Mouse (Mus musculus): ENCODE measurements around the gene 9030612E09Rik.

DNA sequence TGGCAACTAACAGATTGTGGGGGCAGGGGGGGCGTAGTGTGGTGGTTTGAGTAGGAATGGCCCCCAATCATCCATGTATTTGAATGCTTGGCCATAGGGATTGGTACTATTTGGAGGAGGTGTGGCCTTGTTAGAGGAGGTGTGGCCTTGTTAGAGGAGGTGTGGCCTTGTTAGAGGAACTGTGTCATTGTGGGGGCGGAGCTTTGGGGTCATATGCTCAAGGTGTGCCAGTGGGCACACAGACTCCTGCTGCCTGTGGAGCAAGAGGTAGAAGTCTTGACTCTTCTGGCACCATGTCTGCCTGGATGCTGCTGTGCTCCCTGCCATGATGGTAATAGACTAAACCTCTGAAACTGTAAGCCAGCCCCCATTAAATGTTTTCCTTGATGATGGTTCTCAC lies 25.7 kb downstream of the 9030612E09Rik start:
- no peak for TF ChIP-seq RCOR1 (conservative IDR thresholded peaks at IDR 0.05; ENCODE audit: low read depth, low read length)
- TF ChIP-seq CTCF (conservative IDR thresholded peaks at IDR 0.05 in 1 of 2, IDR thresholded peaks at IDR 0.05 in 1 of 2; ENCODE audit: low read depth in 2 of 2, low read length in 2 of 2) = no peak
- TF ChIP-seq ZKSCAN1 (IDR thresholded peaks at IDR 0.05; ENCODE audit: borderline replicate concordance, low read depth, low read length) = no peak
